Mouse (Mus musculus): ENCODE data around the gene Fam241a. TPM values are rescaled to one million over a fixed set of nuclear protein-coding genes. Genes with fewer than 3 reads are reported as not detected.
A peak's percentile ranks its signal among the peaks of the same experiment; 100 is the strongest.

The Fam241a gene
- polyA plus RNA-seq, 1 experiment from 2014 or later = 5.4 TPM

DNA sequence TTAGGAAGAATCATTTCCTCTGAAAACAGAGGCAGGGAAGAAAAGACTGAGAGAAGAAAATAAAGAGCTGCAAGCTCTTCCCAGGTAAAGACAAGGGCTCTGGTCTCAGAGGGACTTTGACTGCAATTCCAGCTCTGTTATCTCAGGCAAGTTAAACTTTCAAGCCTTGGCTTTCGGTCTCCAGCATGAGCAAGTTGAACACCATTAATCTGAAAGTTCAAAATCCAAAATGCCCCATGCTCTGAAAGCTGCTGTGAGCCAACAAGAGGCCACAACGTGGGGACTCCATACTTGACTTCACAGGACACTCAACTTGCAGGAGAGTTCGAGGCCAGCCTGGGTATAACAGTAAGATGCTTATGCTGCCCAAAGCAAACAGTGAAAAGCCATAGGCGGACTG, 62.1 kb downstream of the Fam241a start:
- peaks cover 18% of the 10 kb centered on the region for H3K4me1 ChIP-seq (ENCODE audit: control insufficient read depth, insufficient read depth, low read depth, low read length)
- no peak overlapping the region for H3K27ac ChIP-seq (ENCODE audit: low read depth, low read length)
- H3K4me2 ChIP-seq (ENCODE audit: low read length) = no peak overlapping the region
- H3K9ac ChIP-seq (ENCODE audit: low read depth, low read length) = no peak overlapping the region
- ATAC-seq = no peak
- WGBS = 82% methylated on average over 4 of the region's 4 CpGs
- no peaks in the 10 kb centered on the region for H3K36me3 ChIP-seq (ENCODE audit: control insufficient read depth, insufficient read depth, low read length)
- H3K9me3 ChIP-seq (ENCODE audit: control insufficient read depth, low read length) = no peaks in the 10 kb centered on the region
- H3K27me3 ChIP-seq (replicated peaks; ENCODE audit: control insufficient read depth, insufficient read depth, low read length) = no peaks in the 10 kb centered on the region
- no peak overlapping the region for H3K4me3 ChIP-seq (ENCODE audit: low read length)

DNA sequence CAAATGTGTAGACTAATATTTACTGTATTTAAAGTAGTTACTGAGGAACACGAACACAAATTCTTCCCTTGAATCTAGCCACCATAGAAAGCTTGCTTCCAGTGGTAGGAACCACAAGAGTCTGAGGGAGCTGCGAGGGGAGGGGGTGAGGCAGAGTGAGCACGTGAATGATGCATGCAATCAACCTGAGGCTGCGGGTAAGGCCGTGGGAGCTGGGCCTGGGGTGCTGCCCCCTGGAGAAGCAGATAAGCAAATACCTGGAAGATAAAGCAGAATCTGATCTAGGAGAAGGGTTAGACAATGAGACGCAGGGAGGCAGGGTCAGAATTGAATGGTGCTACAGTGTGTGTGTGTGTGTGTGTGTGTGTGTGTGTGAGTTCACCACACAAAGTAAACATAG, 65.0 kb downstream of the Fam241a start:
- no peaks in the 10 kb centered on the region for H3K27me3 ChIP-seq (replicated peaks; ENCODE audit: control insufficient read depth, insufficient read depth, low read length)
- WGBS = 60% methylated on average over 6 of the region's 6 CpGs
- peaks cover 17% of the 10 kb centered on the region for H3K4me1 ChIP-seq (ENCODE audit: control insufficient read depth, insufficient read depth, low read depth, low read length)

GRCm38 (mm10) chr3:127830183-127830582, 65.9 kb downstream of the Fam241a start:
- H3K9me3 ChIP-seq (ENCODE audit: control insufficient read depth, low read length) = no peaks in the 10 kb centered on the region
- H3K4me2 ChIP-seq (ENCODE audit: low read length) = no peak overlapping the region
- ATAC-seq = no peak
- H3K4me1 ChIP-seq (ENCODE audit: control insufficient read depth, insufficient read depth, low read depth, low read length) = peaks cover 9% of the 10 kb centered on the region
- WGBS = 92% methylated on average over 10 of the region's 10 CpGs
- H3K4me3 ChIP-seq (ENCODE audit: low read length) = no peak overlapping the region
- H3K9ac ChIP-seq (ENCODE audit: low read depth, low read length) = no peak overlapping the region
- H3K36me3 ChIP-seq (ENCODE audit: control insufficient read depth, insufficient read depth, low read length) = no peaks in the 10 kb centered on the region
- no peaks in the 10 kb centered on the region for H3K27me3 ChIP-seq (replicated peaks; ENCODE audit: control insufficient read depth, insufficient read depth, low read length)
- H3K27ac ChIP-seq (ENCODE audit: low read depth, low read length) = no peak overlapping the region

More for the DNA sequence above, 65.0 kb downstream of the Fam241a start:
- Histone ChIP-seq H3K4me2 (ENCODE audit: low read length) (no peak overlapping the region), H3K9ac (ENCODE audit: low read depth, low read length) (no peak overlapping the region), H3K9me3 (ENCODE audit: control insufficient read depth, low read length) (no peaks in the 10 kb centered on the region), H3K36me3 (ENCODE audit: control insufficient read depth, insufficient read depth, low read length) (no peaks in the 10 kb centered on the region), H3K4me3 (ENCODE audit: low read length) (no peak overlapping the region), H3K27ac (ENCODE audit: low read depth, low read length) (no peak overlapping the region)
- ATAC-seq = no peak

- H3K27me3 ChIP-seq (replicated peaks; ENCODE audit: control insufficient read depth, insufficient read depth, low read length) = no peaks in the 10 kb centered on the region
- ATAC-seq = peak; percentile 35; the same call in 1 of the 2 replicates
- H3K9ac ChIP-seq (ENCODE audit: low read depth, low read length) = no peak overlapping the region
- H3K27ac ChIP-seq (ENCODE audit: low read depth, low read length) = 0 out of 2 replicates have a peak overlapping the region, but pooled peaks have one; percentile 29
- 44% methylated on average over 7 of the region's 7 CpGs for WGBS
- H3K36me3 ChIP-seq (ENCODE audit: control insufficient read depth, insufficient read depth, low read length) = no peaks in the 10 kb centered on the region
- H3K4me2 ChIP-seq (ENCODE audit: low read length) = no peak overlapping the region
- H3K4me3 ChIP-seq (ENCODE audit: low read length) = no peak overlapping the region
- H3K4me1 ChIP-seq (ENCODE audit: control insufficient read depth, insufficient read depth, low read depth, low read length) = peaks cover 6% of the 10 kb centered on the region; the same call in 1 of the 2 replicates
- H3K9me3 ChIP-seq (ENCODE audit: control insufficient read depth, low read length) = no peaks in the 10 kb centered on the region
These were observed 69.0 kb downstream of the Fam241a start for GRCm38 (mm10) chr3:127827123-127827522.

GRCm38 (mm10) chr3:127826503-127826902, 69.6 kb downstream of the Fam241a start:
- Histone ChIP-seq H3K27me3 (replicated peaks; ENCODE audit: control insufficient read depth, insufficient read depth, low read length) (no peaks in the 10 kb centered on the region), H3K9ac (ENCODE audit: low read depth, low read length) (no peak overlapping the region), H3K27ac (ENCODE audit: low read depth, low read length) (no peak overlapping the region), H3K4me2 (ENCODE audit: low read length) (no peak overlapping the region), H3K4me1 (ENCODE audit: control insufficient read depth, insufficient read depth, low read depth, low read length) (peaks cover 6% of the 10 kb centered on the region; the same call in 1 of the 2 replicates), H3K9me3 (ENCODE audit: control insufficient read depth, low read length) (no peaks in the 10 kb centered on the region), H3K4me3 (ENCODE audit: low read length) (no peak overlapping the region), H3K36me3 (ENCODE audit: control insufficient read depth, insufficient read depth, low read length) (no peaks in the 10 kb centered on the region; the same call in 1 of the 2 replicates)
- 0 out of 2 replicates have a peak, but pooled peaks have one; percentile 31 for ATAC-seq
- WGBS = 80% methylated on average over 7 of the region's 7 CpGs

- no peak overlapping the region for H3K4me3 ChIP-seq (ENCODE audit: low read length)
- H3K4me1 ChIP-seq (ENCODE audit: control insufficient read depth, insufficient read depth, low read depth, low read length) = peaks cover 6% of the 10 kb centered on the region; the same call in 1 of the 2 replicates
- ATAC-seq = no peak
- H3K27ac ChIP-seq (ENCODE audit: low read depth, low read length) = no peak overlapping the region
- WGBS = 83% methylated on average over 17 of the region's 17 CpGs
- no peaks in the 10 kb centered on the region for H3K9me3 ChIP-seq (ENCODE audit: control insufficient read depth, low read length)
- H3K9ac ChIP-seq (ENCODE audit: low read depth, low read length) = no peak overlapping the region
- H3K36me3 ChIP-seq (ENCODE audit: control insufficient read depth, insufficient read depth, low read length) = peaks cover 5% of the 10 kb centered on the region
- H3K27me3 ChIP-seq (replicated peaks; ENCODE audit: control insufficient read depth, insufficient read depth, low read length) = no peaks in the 10 kb centered on the region
- H3K4me2 ChIP-seq (ENCODE audit: low read length) = no peak overlapping the region
These were observed 71.9 kb downstream of the Fam241a start for GRCm38 (mm10) chr3:127823886-127824863.

DNA sequence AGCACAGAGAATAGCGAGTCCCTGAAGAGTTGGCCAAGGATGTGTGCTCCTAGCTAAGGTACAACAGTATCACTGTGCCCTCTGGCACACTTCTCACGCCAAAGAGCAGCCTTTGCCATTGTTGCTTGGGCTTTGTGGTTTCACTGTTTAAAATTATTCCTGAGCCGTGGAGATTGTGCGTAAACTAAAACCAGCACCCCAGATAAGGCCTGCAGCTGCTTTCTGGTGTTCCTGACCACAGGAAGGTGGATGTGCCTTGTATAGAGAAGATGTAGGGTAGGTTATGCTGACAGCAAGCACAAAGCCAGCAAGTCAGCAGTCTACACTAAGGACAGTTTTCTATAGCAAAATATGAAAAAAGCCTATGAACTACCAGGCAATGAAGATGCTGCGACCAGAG, 74.9 kb downstream of the Fam241a start:
- H3K4me2 ChIP-seq (ENCODE audit: low read length) = no peak overlapping the region
- no peaks in the 10 kb centered on the region for H3K4me1 ChIP-seq (ENCODE audit: control insufficient read depth, insufficient read depth, low read depth, low read length)
- H3K27me3 ChIP-seq (replicated peaks; ENCODE audit: control insufficient read depth, insufficient read depth, low read length) = no peaks in the 10 kb centered on the region
- no peaks in the 10 kb centered on the region for H3K9me3 ChIP-seq (ENCODE audit: control insufficient read depth, low read length)
- ATAC-seq = no peak
- H3K36me3 ChIP-seq (ENCODE audit: control insufficient read depth, insufficient read depth, low read length) = peaks cover 10% of the 10 kb centered on the region
- H3K9ac ChIP-seq (ENCODE audit: low read depth, low read length) = no peak overlapping the region
- WGBS = 88% methylated on average over 5 of the region's 5 CpGs
- no peak overlapping the region for H3K27ac ChIP-seq (ENCODE audit: low read depth, low read length)
- H3K4me3 ChIP-seq (ENCODE audit: low read length) = no peak overlapping the region

- Histone ChIP-seq H3K4me2 (ENCODE audit: low read length) (no peak overlapping the region), H3K9me3 (ENCODE audit: control insufficient read depth, low read length) (no peaks in the 10 kb centered on the region), H3K4me1 (ENCODE audit: control insufficient read depth, insufficient read depth, low read depth, low read length) (no peaks in the 10 kb centered on the region), H3K9ac (ENCODE audit: low read depth, low read length) (no peak overlapping the region), H3K27me3 (replicated peaks; ENCODE audit: control insufficient read depth, insufficient read depth, low read length) (no peaks in the 10 kb centered on the region), H3K36me3 (ENCODE audit: control insufficient read depth, insufficient read depth, low read length) (peaks cover 10% of the 10 kb centered on the region), H3K4me3 (ENCODE audit: low read length) (no peak overlapping the region), H3K27ac (ENCODE audit: low read depth, low read length) (no peak overlapping the region)
- WGBS = 81% methylated on average over 1 of the region's 1 CpGs
- ATAC-seq = no peak
These were observed 75.7 kb downstream of the Fam241a start for GRCm38 (mm10) chr3:127820400-127820799.
